Mouse (Mus musculus): ENCODE results near the gene Gemin8. TPM values are rescaled to one million over a fixed set of nuclear protein-coding genes. Genes with fewer than 3 reads are reported as not detected.

The Gemin8 gene
- polyA plus RNA-seq, 1 experiment from 2014 or later, result 10.9 TPM

DNA sequence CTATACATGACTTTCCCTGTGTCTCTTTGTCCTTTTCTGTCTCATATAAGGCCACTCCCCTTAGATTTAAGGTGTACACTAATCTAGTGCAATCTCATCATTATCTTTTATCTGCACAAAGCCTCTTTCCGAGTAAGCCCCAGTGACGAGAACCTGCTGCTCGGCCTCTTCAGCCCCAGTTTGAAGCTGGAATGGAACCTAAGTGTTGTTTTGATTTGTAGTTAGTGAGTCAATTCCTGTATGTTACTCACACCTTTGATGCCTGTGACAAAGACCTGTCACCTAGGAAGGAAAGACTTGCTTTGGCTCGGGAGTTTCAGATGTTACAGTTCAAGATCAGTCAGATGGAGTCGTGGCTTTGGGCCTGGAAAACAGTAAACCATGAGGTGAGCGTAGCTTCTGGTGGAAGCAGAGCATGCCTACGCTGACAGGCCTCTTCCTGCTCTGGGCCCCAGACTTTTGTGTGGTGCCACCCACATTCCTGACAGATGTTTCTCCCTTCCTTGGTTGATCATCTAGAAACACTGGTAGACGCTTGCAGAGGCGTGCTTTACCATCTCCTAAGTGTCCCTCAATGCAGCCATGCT lies 15.2 kb downstream of the Gemin8 start:
- Histone ChIP-seq H3K9me3 (no peaks in the 10 kb centered on the region), H3K4me1 (replicated peaks) (no peaks in the 10 kb centered on the region), H3K9ac (replicated peaks) (no peak overlapping the region), H3K4me3 (replicated peaks) (no peak overlapping the region), H3K27me3 (peaks cover 13% of the 10 kb centered on the region), H3K4me2 (replicated peaks) (no peak overlapping the region), H3K36me3 (no peaks in the 10 kb centered on the region), H3K27ac (no peak overlapping the region)
- no peak for ATAC-seq
- 92% methylated on average over 9 of the region's 9 CpGs for WGBS

DNA sequence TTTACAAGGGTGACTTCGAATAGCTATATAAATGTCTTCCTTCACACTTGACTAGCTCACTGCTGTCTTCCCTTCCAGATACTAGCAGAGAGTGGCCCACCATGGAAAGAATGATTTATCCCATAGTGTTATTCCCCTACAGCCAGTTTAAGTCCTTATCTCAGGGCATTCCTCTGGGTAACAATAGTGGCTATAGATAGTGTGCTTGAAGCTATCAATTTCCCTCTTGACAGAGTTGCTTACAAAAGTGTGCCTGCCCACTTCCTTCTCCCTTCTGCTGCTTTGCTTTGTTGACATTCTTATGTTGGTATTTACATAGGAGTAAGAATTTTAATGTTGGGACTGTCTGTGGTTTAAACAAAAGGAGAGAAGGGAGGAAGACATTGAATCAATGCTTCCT lies 17.5 kb downstream of the Gemin8 start:
- H3K9me3 ChIP-seq, result no peaks in the 10 kb centered on the region
- no peak for ATAC-seq

DNA sequence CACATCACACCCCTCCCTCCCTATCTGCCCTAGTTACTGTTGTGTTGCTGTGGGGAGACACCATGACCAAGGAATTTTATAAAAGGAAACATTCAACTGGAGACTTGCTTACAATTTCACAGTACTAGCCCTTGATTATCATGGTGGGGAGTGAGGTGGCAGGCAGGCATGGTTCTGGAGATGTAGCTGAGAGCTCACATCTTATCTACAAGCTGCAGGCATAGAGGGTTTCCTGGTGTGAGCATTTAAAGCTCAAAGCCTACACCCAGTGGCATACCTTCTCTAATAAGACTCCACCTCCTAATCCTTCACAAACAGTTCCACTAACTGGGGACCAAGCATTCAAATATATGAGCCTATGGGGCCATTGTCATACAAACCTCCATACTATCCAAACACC lies 26.1 kb downstream of the Gemin8 start:
- H3K9ac ChIP-seq (replicated peaks), result no peak overlapping the region

More for the DNA sequence above, 17.5 kb downstream of the Gemin8 start:
- Histone ChIP-seq H3K27me3 (peaks cover 13% of the 10 kb centered on the region), H3K4me3 (replicated peaks) (no peak overlapping the region), H3K4me1 (replicated peaks) (no peaks in the 10 kb centered on the region), H3K36me3 (no peaks in the 10 kb centered on the region), H3K9ac (replicated peaks) (no peak overlapping the region), H3K27ac (no peak overlapping the region), H3K4me2 (replicated peaks) (no peak overlapping the region)
- 86% methylated on average over 1 of the region's 1 CpGs for WGBS

DNA sequence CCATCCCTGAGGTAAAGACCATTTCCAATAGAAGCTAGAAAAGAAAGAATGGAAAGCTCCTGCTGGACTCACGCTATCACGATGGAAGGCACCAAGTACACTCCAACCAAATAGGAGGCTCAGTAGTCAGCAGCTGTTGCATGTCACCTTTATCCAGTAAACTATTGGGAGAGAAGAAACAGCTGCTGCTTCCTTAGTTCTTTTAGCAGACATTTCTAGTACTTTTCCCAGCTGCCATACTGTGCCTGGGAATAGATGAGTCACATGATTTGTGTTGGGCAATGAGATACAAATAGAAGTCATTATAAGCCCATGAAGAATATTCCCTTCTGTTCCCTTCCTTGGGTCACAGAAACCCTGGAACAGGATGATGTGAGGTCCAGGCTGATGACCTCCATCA lies 28.0 kb downstream of the Gemin8 start:
- H3K4me2 ChIP-seq (replicated peaks), result no peak overlapping the region
- no peak overlapping the region for H3K4me3 ChIP-seq (replicated peaks)
- peaks cover 10% of the 10 kb centered on the region; the same call in 1 of the 2 replicates for H3K27me3 ChIP-seq
- ATAC-seq, result no peak
- no peaks in the 10 kb centered on the region for H3K4me1 ChIP-seq (replicated peaks)
- H3K9me3 ChIP-seq, result no peaks in the 10 kb centered on the region
- 91% methylated on average over 2 of the region's 2 CpGs for WGBS
- H3K27ac ChIP-seq, result no peak overlapping the region
- no peaks in the 10 kb centered on the region for H3K36me3 ChIP-seq
- no peak overlapping the region for H3K9ac ChIP-seq (replicated peaks)

More for the DNA sequence above, 26.1 kb downstream of the Gemin8 start:
- no peak for ATAC-seq
- no peak overlapping the region for H3K4me3 ChIP-seq (replicated peaks)
- H3K4me1 ChIP-seq (replicated peaks), result no peaks in the 10 kb centered on the region
- H3K36me3 ChIP-seq, result no peaks in the 10 kb centered on the region
- H3K27me3 ChIP-seq, result peaks cover 10% of the 10 kb centered on the region; the same call in 1 of the 2 replicates
- H3K4me2 ChIP-seq (replicated peaks), result no peak overlapping the region
- no peak overlapping the region for H3K27ac ChIP-seq
- H3K9me3 ChIP-seq, result no peaks in the 10 kb centered on the region

DNA sequence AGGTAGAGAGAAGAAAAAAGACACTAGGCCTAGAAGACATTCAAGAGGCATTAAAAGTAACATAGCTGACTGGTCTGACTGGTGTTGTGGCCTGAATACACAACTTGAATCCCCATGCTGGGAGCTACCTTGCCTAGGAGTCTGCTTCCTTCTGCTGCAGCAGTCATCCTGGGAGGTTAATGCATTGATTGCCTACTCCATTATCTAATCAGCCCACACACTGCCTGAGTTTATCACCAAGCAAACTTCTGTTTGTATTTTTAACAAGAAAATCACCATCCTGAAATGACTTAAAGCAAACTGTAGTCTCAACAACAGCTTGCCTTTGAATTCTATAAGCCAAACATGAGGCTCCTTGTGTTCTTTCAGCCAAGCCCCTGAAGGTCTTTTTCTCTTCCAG lies 29.6 kb downstream of the Gemin8 start:
- no peak overlapping the region for H3K27ac ChIP-seq
- no peak for ATAC-seq
- H3K4me2 ChIP-seq (replicated peaks), result no peak overlapping the region
- H3K36me3 ChIP-seq, result no peaks in the 10 kb centered on the region
- H3K4me1 ChIP-seq (replicated peaks), result no peaks in the 10 kb centered on the region
- peaks cover 10% of the 10 kb centered on the region; the same call in 1 of the 2 replicates for H3K27me3 ChIP-seq
- no peaks in the 10 kb centered on the region for H3K9me3 ChIP-seq
- no peak overlapping the region for H3K4me3 ChIP-seq (replicated peaks)
- H3K9ac ChIP-seq (replicated peaks), result no peak overlapping the region

DNA sequence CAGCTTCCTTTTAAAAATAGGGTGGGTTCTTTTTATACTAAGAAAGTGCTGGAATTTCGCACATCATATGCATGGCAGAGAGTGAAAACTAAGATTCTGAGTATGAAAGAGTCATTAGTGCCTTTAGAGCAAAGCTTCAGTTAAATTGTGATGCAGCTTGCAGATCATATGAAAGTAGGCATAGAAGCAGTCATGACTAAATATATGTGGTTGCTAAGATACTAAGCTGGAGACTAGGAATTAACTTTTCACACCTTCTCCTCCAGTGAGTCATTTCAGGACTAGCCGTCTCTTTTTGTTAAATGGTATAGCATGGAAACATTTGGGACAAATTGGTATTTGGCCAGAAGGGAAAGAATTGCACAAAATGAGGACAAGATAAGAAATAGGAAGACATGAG lies 44.3 kb downstream of the Gemin8 start:
- Histone ChIP-seq H3K4me2 (replicated peaks) (no peak overlapping the region), H3K9me3 (no peaks in the 10 kb centered on the region), H3K27me3 (peaks cover 35% of the 10 kb centered on the region; the same call in 1 of the 2 replicates), H3K36me3 (no peaks in the 10 kb centered on the region), H3K9ac (replicated peaks) (no peak overlapping the region), H3K4me1 (replicated peaks) (no peaks in the 10 kb centered on the region), H3K27ac (no peak overlapping the region), H3K4me3 (replicated peaks) (no peak overlapping the region)
- ATAC-seq, result no peak
- WGBS, result 65% methylated on average over 2 of the region's 2 CpGs

DNA sequence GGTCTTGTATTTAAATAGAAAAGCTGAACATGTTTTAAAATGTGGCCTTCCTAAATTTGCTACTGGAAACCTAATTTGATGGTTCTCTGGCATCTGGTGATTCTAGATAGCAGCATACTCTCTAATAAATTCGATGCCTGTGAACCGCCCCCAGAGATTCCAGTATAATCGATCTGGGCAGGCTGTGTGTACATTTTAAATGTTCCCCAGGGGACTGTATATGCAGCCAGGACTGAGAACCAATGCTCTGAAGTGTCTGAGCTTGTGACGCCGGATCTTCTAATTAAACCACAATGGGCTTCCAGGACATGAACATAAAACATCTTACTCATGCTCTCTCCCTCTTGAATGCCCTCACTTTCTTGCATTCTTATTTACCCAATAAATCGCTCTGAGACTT lies 46.0 kb downstream of the Gemin8 start:
- H3K9me3 ChIP-seq, result no peaks in the 10 kb centered on the region
- peaks cover 35% of the 10 kb centered on the region; the same call in 1 of the 2 replicates for H3K27me3 ChIP-seq
- no peak overlapping the region for H3K4me3 ChIP-seq (replicated peaks)
- H3K4me2 ChIP-seq (replicated peaks), result no peak overlapping the region
- no peak for ATAC-seq
- H3K4me1 ChIP-seq (replicated peaks), result no peaks in the 10 kb centered on the region
- no peak overlapping the region for H3K9ac ChIP-seq (replicated peaks)
- WGBS, result 66% methylated on average over 6 of the region's 6 CpGs
- H3K36me3 ChIP-seq, result no peaks in the 10 kb centered on the region
- no peak overlapping the region for H3K27ac ChIP-seq

DNA sequence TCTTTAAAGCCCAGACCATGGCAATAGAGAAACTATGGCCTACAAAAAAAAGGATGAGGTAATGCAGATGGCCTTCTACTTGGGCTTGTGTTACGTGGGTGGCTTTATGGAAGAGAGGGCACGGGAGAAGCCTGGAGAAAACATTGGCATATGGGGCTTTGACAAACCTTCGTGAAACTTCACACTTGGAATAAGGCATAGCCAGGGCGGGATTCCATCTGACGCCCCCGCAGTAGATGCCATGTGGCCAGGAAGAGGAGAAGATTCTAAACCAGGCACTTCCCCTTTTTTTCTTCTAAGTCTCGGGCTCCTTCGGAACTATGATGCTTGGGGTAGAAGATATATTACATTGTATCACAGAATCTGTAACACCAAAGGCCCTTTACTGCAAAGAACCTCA lies 46.5 kb downstream of the Gemin8 start:
- no peak overlapping the region for H3K4me3 ChIP-seq (replicated peaks)
- no peaks in the 10 kb centered on the region for H3K4me1 ChIP-seq (replicated peaks)
- WGBS, result 88% methylated on average over 8 of the region's 8 CpGs
- ATAC-seq, result no peak
- no peak overlapping the region for H3K4me2 ChIP-seq (replicated peaks)
- H3K27me3 ChIP-seq, result peaks cover 35% of the 10 kb centered on the region; the same call in 1 of the 2 replicates
- no peak overlapping the region for H3K9ac ChIP-seq (replicated peaks)
- H3K36me3 ChIP-seq, result no peaks in the 10 kb centered on the region
- H3K27ac ChIP-seq, result no peak overlapping the region
- no peaks in the 10 kb centered on the region for H3K9me3 ChIP-seq

DNA sequence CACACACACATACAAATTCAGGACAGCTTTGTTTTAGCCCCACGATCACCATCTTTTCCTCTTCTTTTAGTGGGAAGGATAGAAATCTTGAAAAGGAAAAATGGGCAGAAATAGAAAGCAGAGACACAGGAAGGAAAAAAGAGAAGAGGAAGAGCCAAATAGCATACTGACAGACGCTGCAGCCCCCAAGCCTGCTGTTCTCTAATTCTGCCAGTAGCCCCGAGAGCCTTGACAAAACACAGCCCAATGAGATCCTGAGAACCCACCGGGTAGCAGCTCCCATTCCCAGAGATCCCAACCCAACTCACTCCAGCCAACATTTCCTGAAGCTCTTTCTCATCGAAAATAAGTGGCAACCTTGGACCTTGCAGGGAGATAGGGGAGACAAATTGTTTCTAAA lies 49.1 kb downstream of the Gemin8 start:
- H3K9me3 ChIP-seq, result no peaks in the 10 kb centered on the region
- H3K9ac ChIP-seq (replicated peaks), result no peak overlapping the region
- no peak for ATAC-seq
- H3K4me3 ChIP-seq (replicated peaks), result no peak overlapping the region
- 75% methylated on average over 5 of the region's 5 CpGs for WGBS
- H3K27ac ChIP-seq, result no peak overlapping the region
- peaks cover 24% of the 10 kb centered on the region; the same call in 1 of the 2 replicates for H3K27me3 ChIP-seq
- H3K36me3 ChIP-seq, result no peaks in the 10 kb centered on the region
- H3K4me2 ChIP-seq (replicated peaks), result no peak overlapping the region
- no peaks in the 10 kb centered on the region for H3K4me1 ChIP-seq (replicated peaks)

DNA sequence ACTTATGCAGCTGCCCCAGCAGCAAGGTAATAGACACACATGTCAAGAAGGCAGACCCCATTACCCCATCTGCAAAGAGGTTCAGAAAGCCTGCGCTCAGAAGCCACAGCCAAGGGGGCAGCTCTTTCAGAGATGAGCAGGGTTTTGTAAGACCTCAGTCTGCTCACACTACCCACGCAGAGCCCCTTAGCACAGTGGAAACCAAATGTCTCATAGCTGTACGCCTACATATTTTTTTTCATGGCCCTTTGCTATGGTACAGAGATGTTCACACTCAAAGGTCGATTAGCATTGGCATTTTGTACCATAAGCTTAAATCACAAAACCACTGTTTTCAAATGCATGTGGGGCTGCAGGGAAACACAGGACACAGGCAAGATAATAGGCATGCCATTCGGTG lies 56.6 kb downstream of the Gemin8 start:
- Histone ChIP-seq H3K27ac (no peak overlapping the region), H3K9me3 (no peaks in the 10 kb centered on the region), H3K36me3 (no peaks in the 10 kb centered on the region), H3K4me2 (replicated peaks) (no peak overlapping the region), H3K9ac (replicated peaks) (no peak overlapping the region), H3K4me1 (replicated peaks) (no peaks in the 10 kb centered on the region), H3K27me3 (peaks cover 7% of the 10 kb centered on the region; the same call in 1 of the 2 replicates), H3K4me3 (replicated peaks) (no peak overlapping the region)
- WGBS, result 68% methylated on average over 5 of the region's 5 CpGs
- ATAC-seq, result no peak

DNA sequence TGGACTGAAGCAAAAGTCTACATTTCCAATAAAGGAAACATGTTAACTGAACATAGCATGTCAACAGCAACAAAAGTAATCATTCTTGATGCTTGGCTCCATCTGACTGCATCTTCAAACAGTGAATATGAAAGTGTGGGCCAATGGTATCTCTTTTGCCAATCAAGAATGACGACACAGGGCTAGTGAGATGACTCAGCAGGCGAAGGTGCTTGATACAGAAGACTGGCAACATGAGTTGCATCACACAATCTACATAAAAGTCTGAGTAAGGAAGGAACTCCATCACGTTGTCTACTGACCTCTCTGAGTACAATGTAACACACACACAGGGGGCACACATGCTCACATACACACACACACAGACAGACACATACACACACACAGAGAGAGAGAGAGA lies 59.5 kb downstream of the Gemin8 start:
- H3K36me3 ChIP-seq, result no peaks in the 10 kb centered on the region
- no peak overlapping the region for H3K4me3 ChIP-seq (replicated peaks)
- no peak for ATAC-seq
- no peak overlapping the region for H3K27ac ChIP-seq
- no peaks in the 10 kb centered on the region for H3K4me1 ChIP-seq (replicated peaks)
- peaks cover 17% of the 10 kb centered on the region for H3K27me3 ChIP-seq
- WGBS, result 80% methylated on average over 3 of the region's 3 CpGs
- H3K9ac ChIP-seq (replicated peaks), result no peak overlapping the region
- no peaks in the 10 kb centered on the region for H3K9me3 ChIP-seq
- no peak overlapping the region for H3K4me2 ChIP-seq (replicated peaks)

DNA sequence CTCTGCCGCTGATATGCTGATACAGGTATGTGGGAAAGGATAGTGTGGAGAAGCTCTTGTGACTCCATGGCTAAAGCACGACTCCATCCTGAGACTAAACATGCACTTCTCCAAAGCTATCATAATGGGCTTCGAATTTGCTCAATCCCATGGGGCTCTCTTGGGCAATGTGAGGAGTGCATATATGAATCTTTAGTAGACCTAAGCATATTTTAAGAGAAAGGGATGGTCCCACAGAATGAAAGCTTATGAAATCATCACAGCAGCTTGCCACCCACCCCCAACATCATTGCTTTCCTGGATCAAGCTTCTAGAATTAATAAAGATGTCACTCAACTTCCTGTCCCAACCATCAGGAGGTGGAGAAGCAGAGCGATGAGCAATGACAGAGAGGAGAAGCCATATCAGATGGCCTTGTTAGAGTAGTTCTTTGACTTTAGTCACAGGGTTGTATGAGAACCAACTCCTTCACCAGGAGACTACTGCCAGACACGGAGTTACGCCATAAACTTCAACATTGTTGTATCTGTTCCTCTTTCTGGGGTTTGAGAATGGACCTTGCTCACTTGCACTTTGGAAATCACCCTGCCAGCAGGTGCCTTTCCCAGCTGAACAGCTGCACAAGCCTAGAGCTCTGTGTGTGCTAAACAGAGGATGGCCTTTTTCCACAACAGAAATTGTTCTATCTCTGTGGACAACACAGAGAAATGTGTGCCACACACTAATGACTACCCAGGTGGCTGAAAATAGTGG lies 60.4 kb downstream of the Gemin8 start:
- ATAC-seq, result no peak
- Histone ChIP-seq H3K4me3 (replicated peaks) (no peak overlapping the region), H3K36me3 (no peaks in the 10 kb centered on the region), H3K27me3 (peaks cover 17% of the 10 kb centered on the region), H3K9ac (replicated peaks) (no peak overlapping the region), H3K4me2 (replicated peaks) (no peak overlapping the region), H3K4me1 (replicated peaks) (no peaks in the 10 kb centered on the region), H3K27ac (no peak overlapping the region), H3K9me3 (no peaks in the 10 kb centered on the region)
- 90% methylated on average over 6 of the region's 6 CpGs for WGBS
